19 mouse cellular contexts compared by ENCODE assay signal in genomic region chr11:24131818-24132217, GRCm38 (mm10). TPM values are rescaled to one million over a fixed set of nuclear protein-coding genes. Genes with fewer than 3 reads are reported as not detected.
DNase-seq lines count a peak whose midpoint lies in the region; ATAC-seq and TF ChIP-seq lines count a peak whose summit lies in the region.
"Had no signal": no experiment of that assay in that cellular context is flagged by ENCODE, and none has a peak within 500 bp of the region (broad histone marks: within the 10 kb centered on the region; RNA-seq: fewer than 3 reads in every experiment).

No protein-coding gene starts in this region.

- peaks cover 79% of the 10 kb centered on the region for H3K4me1 ChIP-seq in liver, embryonic 11.5 days (replicated peaks; ENCODE audit: control insufficient read depth, insufficient read depth, low read length)
- peaks cover 71 to 89% of the 10 kb centered on the region in 2 experiments for H3K4me1 ChIP-seq in MEL (ENCODE audit: control insufficient read depth in 1 of 2, insufficient read depth in 2 of 2, low read length in 2 of 2)
- peaks cover 87 to 92% of the 10 kb centered on the region in 2 experiments for H3K4me1 ChIP-seq in liver, embryonic 14.5 days (replicated peaks; ENCODE audit: control insufficient read depth in 2 of 2, insufficient read depth in 2 of 2, low read length in 1 of 2)

- no peak for TF ChIP-seq RAD21 in MEL (IDR thresholded peaks at IDR 0.05; ENCODE audit: low read depth, low read length)

- H3K4me3 ChIP-seq in liver, embryonic 11.5 days (ENCODE audit: low read depth, low read length), result no peak overlapping the region
- no peak overlapping the region for H3K4me3 ChIP-seq in MEL (ENCODE audit: control insufficient read depth in 1 of 2, insufficient read depth in 1 of 2, low read depth in 2 of 2, low read length in 2 of 2)
- H3K4me3 ChIP-seq in liver, embryonic 14.5 days (ENCODE audit: insufficient read depth in 1 of 2, low read depth in 2 of 2, low read length in 2 of 2), result no peak overlapping the region
- H3K4me3 ChIP-seq: heart, embryonic 10.5 days; midbrain, embryonic 10.5 days; myocyte had no signal

- H3K27ac ChIP-seq in liver, embryonic 11.5 days (ENCODE audit: low read depth, low read length), result peak overlapping the region; percentile 95
- H3K27ac ChIP-seq in MEL (ENCODE audit: control insufficient read depth, low read depth, low read length), result peak overlapping the region; percentile 91
- H3K27ac ChIP-seq in liver, embryonic 14.5 days, result peak overlapping the region; percentile 91
- H3K27ac ChIP-seq: heart, embryonic 10.5 days; midbrain, embryonic 10.5 days had no signal

- peaks cover 2% of the 10 kb centered on the region; the same call in 1 of the 2 replicates for H3K36me3 ChIP-seq in liver, embryonic 11.5 days (ENCODE audit: control insufficient read depth, insufficient read depth, low read length)
- peaks cover 24 to 93% of the 10 kb centered on the region in 2 experiments for H3K36me3 ChIP-seq in MEL (ENCODE audit: control insufficient read depth in 1 of 2, insufficient read depth in 2 of 2, low read length in 2 of 2)
- peaks cover 3% of the 10 kb centered on the region; the same call in 1 of the 2 replicates for H3K36me3 ChIP-seq in liver, embryonic 14.5 days (replicated peaks; ENCODE audit: control insufficient read depth, insufficient read depth, low read depth)
- H3K36me3 ChIP-seq: heart, embryonic 10.5 days; midbrain, embryonic 10.5 days had no signal

- no peak for ATAC-seq in liver, embryonic 11.5 days (replicated peaks; ENCODE audit: low FRiP score)
- no peak for ATAC-seq in liver, embryonic 14.5 days (ENCODE audit: insufficient read depth)

- TF ChIP-seq EP300 in MEL (IDR thresholded peaks at IDR 0.05; ENCODE audit: low read depth in 1 of 2, low read length in 2 of 2), result peak in 1 of 2 experiments; percentile 61; a peak in 2 of 4 replicates
- no peak for TF ChIP-seq EP300 in liver, embryonic 14.5 days (IDR thresholded peaks at IDR 0.05; ENCODE audit: low read depth)

- no peak overlapping the region for H3K4me2 ChIP-seq in liver, embryonic 11.5 days
- H3K4me2 ChIP-seq in liver, embryonic 14.5 days (ENCODE audit: low read depth), result no peak overlapping the region

- WGBS in liver, embryonic 11.5 days, result 67% methylated on average over 2 of the region's 2 CpGs
- 44% methylated on average over 2 of the region's 2 CpGs for WGBS in liver, embryonic 14.5 days (ENCODE audit: insufficient replicate concordance)

- peak overlapping the region; percentile 50 for H3K9ac ChIP-seq in liver, embryonic 11.5 days (ENCODE audit: low read depth, low read length)
- H3K9ac ChIP-seq in MEL (ENCODE audit: control insufficient read depth, low read depth, low read length, poor library complexity, severe bottlenecking), result peak overlapping the region; percentile 52
- no peak overlapping the region; the same call in 1 of the 2 replicates for H3K9ac ChIP-seq in liver, embryonic 14.5 days (replicated peaks)

- H3K27me3 ChIP-seq in liver, embryonic 11.5 days (replicated peaks; ENCODE audit: control insufficient read depth, insufficient read depth, low read length), result no peaks in the 10 kb centered on the region
- no peaks in the 10 kb centered on the region for H3K27me3 ChIP-seq in MEL (ENCODE audit: control insufficient read depth in 1 of 2, insufficient read depth in 2 of 2, low read length in 2 of 2)
- no peaks in the 10 kb centered on the region for H3K27me3 ChIP-seq in liver, embryonic 14.5 days (ENCODE audit: control insufficient read depth, insufficient read depth, low read length)

- no peak; a peak in 2 of 4 replicates for TF ChIP-seq POLR2A in MEL (IDR thresholded peaks at IDR 0.05; ENCODE audit: control insufficient read depth in 1 of 2, insufficient read depth in 1 of 2, low read depth in 1 of 2, low read length in 2 of 2, poor library complexity in 1 of 2)

- H3K9me3 ChIP-seq in liver, embryonic 11.5 days (ENCODE audit: control insufficient read depth, low read length), result no peaks in the 10 kb centered on the region
- no peaks in the 10 kb centered on the region for H3K9me3 ChIP-seq in MEL (replicated peaks; ENCODE audit: insufficient read depth, low read length)
- no peaks in the 10 kb centered on the region for H3K9me3 ChIP-seq in liver, embryonic 14.5 days (ENCODE audit: control insufficient read depth, low read length)
- H3K9me3 ChIP-seq: heart, embryonic 10.5 days; midbrain, embryonic 10.5 days had no signal

- no peak for TF ChIP-seq CTCF in MEL (IDR thresholded peaks at IDR 0.05 in 2 of 3, conservative IDR thresholded peaks at IDR 0.05 in 1 of 3; ENCODE audit: control insufficient read depth in 1 of 3, insufficient read depth in 1 of 3, low read depth in 2 of 3, low read length in 3 of 3, poor library complexity in 1 of 3, severe bottlenecking in 1 of 3)
- TF ChIP-seq CTCF in liver, embryonic 14.5 days (IDR thresholded peaks at IDR 0.05; ENCODE audit: low read depth), result no peak

- peaks cover 77% of the 10 kb centered on the region for H3K79me2 ChIP-seq in MEL (ENCODE audit: control insufficient read depth, insufficient read depth, low read length, poor library complexity)

- no peak for DNase-seq in liver, embryonic 11.5 days (ENCODE audit: low spot score)
- DNase-seq in liver, result no peak
- peak; percentile 75 for DNase-seq in MEL (ENCODE audit: low read depth, low spot score)
- no peak for DNase-seq in liver, embryonic 14.5 days (ENCODE audit: low read depth in 3 of 3, low spot score in 3 of 3)
- DNase-seq in thymus, postnatal 10 days (ENCODE audit: low spot score in 2 of 2), result peak; percentile 29
- no peak for DNase-seq in cerebellum, postnatal 4 days (ENCODE audit: low spot score in 2 of 2)
- DNase-seq in right cerebral cortex, postnatal 10 days (ENCODE audit: low spot score in 2 of 2), result no peak
- DNase-seq in right cerebral cortex, postnatal 14 days, result no peak
- DNase-seq: adrenal gland, postnatal 36 days; cerebellum, adult 11 months; kidney, adult 8-10 months; lung, adult 18-20 months had no signal

TF ChIP-seq in MEL, 35 proteins besides CTCF, POLR2A, EP300 and RAD21 (continues in another document):
- no peak for TF ChIP-seq MYC (IDR thresholded peaks at IDR 0.05; ENCODE audit: low read depth, low read length)
- TF ChIP-seq UBTF (IDR thresholded peaks at IDR 0.05; ENCODE audit: borderline replicate concordance, insufficient read depth, low read depth, low read length), result no peak
- no peak for TF ChIP-seq BHLHE40 (IDR thresholded peaks at IDR 0.05; ENCODE audit: borderline replicate concordance, low read depth, low read length)
- peak; percentile 52; the same call in 1 of the 2 replicates for TF ChIP-seq MAX (IDR thresholded peaks at IDR 0.05; ENCODE audit: low read length)
- no peak for TF ChIP-seq MAFK (IDR thresholded peaks at IDR 0.05; ENCODE audit: borderline replicate concordance, low read depth, low read length)
- no peak for TF ChIP-seq MAZ (IDR thresholded peaks at IDR 0.05; ENCODE audit: low read depth, low read length)
- no peak for TF ChIP-seq GABPA (IDR thresholded peaks at IDR 0.05; ENCODE audit: low read depth, low read length)
- no peak for TF ChIP-seq JUND (IDR thresholded peaks at IDR 0.05; ENCODE audit: low read depth, low read length)
- TF ChIP-seq HCFC1 (IDR thresholded peaks at IDR 0.05; ENCODE audit: low read depth, low read length), result no peak
- no peak for TF ChIP-seq MEF2A (IDR thresholded peaks at IDR 0.05; ENCODE audit: extremely low read depth, insufficient replicate concordance, low read depth, low read length, poor library complexity, severe bottlenecking)
- TF ChIP-seq SMC3 (IDR thresholded peaks at IDR 0.05; ENCODE audit: low read depth, low read length), result no peak
- TF ChIP-seq POLR2AphosphoS5 (IDR thresholded peaks at IDR 0.05; ENCODE audit: borderline replicate concordance, low read depth, low read length), result no peak
- TF ChIP-seq TCF12 (IDR thresholded peaks at IDR 0.05; ENCODE audit: low read depth, low read length), result no peak
- TF ChIP-seq E2F4 (IDR thresholded peaks at IDR 0.05; ENCODE audit: borderline replicate concordance, low read depth, low read length), result no peak
- no peak for TF ChIP-seq POLR2AphosphoS2 (IDR thresholded peaks at IDR 0.05; ENCODE audit: low read length)
- TF ChIP-seq USF2 (IDR thresholded peaks at IDR 0.05; ENCODE audit: borderline replicate concordance in 1 of 2, insufficient read depth in 1 of 2, low read depth in 1 of 2, low read length in 2 of 2), result no peak
- TF ChIP-seq RCOR1 (IDR thresholded peaks at IDR 0.05; ENCODE audit: low read depth, low read length), result no peak; the same call in 1 of the 2 replicates
- TF ChIP-seq NELFE (IDR thresholded peaks at IDR 0.05; ENCODE audit: low read depth, low read length), result no peak
- no peak for TF ChIP-seq ZC3H11A (IDR thresholded peaks at IDR 0.05; ENCODE audit: low read depth, low read length)
- no peak for TF ChIP-seq CHD2 (IDR thresholded peaks at IDR 0.05; ENCODE audit: low read length)
- TF ChIP-seq SIN3A (IDR thresholded peaks at IDR 0.05; ENCODE audit: low read length), result peak; percentile 51
- no peak for TF ChIP-seq ELF1 (IDR thresholded peaks at IDR 0.05; ENCODE audit: low read depth, low read length)
- TF ChIP-seq ZNF384 (IDR thresholded peaks at IDR 0.05; ENCODE audit: low read depth, low read length), result no peak
- TF ChIP-seq MXI1 (IDR thresholded peaks at IDR 0.05; ENCODE audit: low read depth, low read length), result no peak
- TF ChIP-seq TBP (IDR thresholded peaks at IDR 0.05; ENCODE audit: low read depth, low read length), result 0 out of 2 replicates have a peak, but pooled peaks have one; percentile 61
- TF ChIP-seq CHD1 (IDR thresholded peaks at IDR 0.05; ENCODE audit: low read depth, low read length), result no peak
- TF ChIP-seq GATA1 (IDR thresholded peaks at IDR 0.05; ENCODE audit: low read depth, low read length), result 0 out of 2 replicates have a peak, but pooled peaks have one; percentile 26

RNA-seq across cellular contexts. Expression of gene Bcl11a, which starts 54.0 kb away (rescaled TPM):
- 92.2 and 95.4 TPM in 2 replicates for polyA plus RNA-seq in liver, embryonic 11.5 days (2014; fragmentation: Nextera tagmentation; extraction: Ambion mirVana)
- total RNA-seq in MEL (2012; rRNA removed), result 37.0 and 43.8 TPM in 2 replicates
- polyA plus RNA-seq in MEL (2012; ENCODE audit: insufficient read depth in 1 of 2, insufficient read length in 2 of 2, low read depth in 1 of 2, low replicate concordance in 2 of 2, missing spikeins in 1 of 2), result 100 to 1,000 TPM in 1 of 2 experiments, 10 to 100 TPM in 1; 83.8 to 112 TPM
- 10.9 and 13.0 TPM in 2 replicates for polyA plus RNA-seq in liver, embryonic 14.5 days (2012; rRNA removed)
- 29.4 and 33.0 TPM in 2 replicates for polyA plus RNA-seq in liver, embryonic 14.5 days (2014; fragmentation: Nextera tagmentation; extraction: Ambion mirVana)
- polyA plus RNA-seq: myocyte had no signal

RNA-seq across cellular contexts. Expression of gene A830031A19Rik, which starts 57.0 kb away (rescaled TPM):
- polyA plus RNA-seq in liver, embryonic 11.5 days (2014; fragmentation: Nextera tagmentation; extraction: Ambion mirVana), result not detected in 2 replicates
- not detected in 2 replicates for total RNA-seq in MEL (2012; rRNA removed)
- not detected for polyA plus RNA-seq in MEL (2012; ENCODE audit: insufficient read depth in 1 of 2, insufficient read length in 2 of 2, low read depth in 1 of 2, low replicate concordance in 2 of 2, missing spikeins in 1 of 2)
- not detected in 2 replicates for polyA plus RNA-seq in liver, embryonic 14.5 days (2012; rRNA removed)
- polyA plus RNA-seq in liver, embryonic 14.5 days (2014; fragmentation: Nextera tagmentation; extraction: Ambion mirVana), result not detected in 2 replicates
- total RNA-seq: adrenal gland, postnatal 36 days; gastrocnemius, adult 18-20 months had no signal
- polyA plus RNA-seq: embryonic facial prominence, embryonic 11.5 days; forebrain, embryonic 11.5 days; heart, embryonic 10.5 days; hindbrain, embryonic 11.5 days; midbrain, embryonic 10.5 days; myocyte had no signal

Comparison
In these comparisons a context has a peak if more than half of its experiments do, and no peak if none do; other contexts are left out.
1. DNase-seq: peak in MEL (single experiment) and thymus, postnatal 10 days (2 of 2); none in liver, embryonic 11.5 days (single experiment), liver (single experiment), liver, embryonic 14.5 days (0 of 3), cerebellum, postnatal 4 days (0 of 2), right cerebral cortex, postnatal 10 days (0 of 2) and right cerebral cortex, postnatal 14 days (single experiment).
2. Peak in every context shown above with its lines, with median percentiles within 50 percentile points of each other: H3K27ac ChIP-seq.